Mouse (Mus musculus) thymus, postnatal 10 days (tissue): ENCODE measurements around the gene Kcnj1.

Source experiments
- DNase-seq, 2 experiments: peaks; one replicate each; pipeline ENCODE4 v3.0.0; 2021; ENCODE audit warnings: low spot score in 2 of 2

Gene Kcnj1

GRCm38 (mm10) chr9:32394761-32395161, 22.5 kb downstream of the Kcnj1 start:
- no peak for DNase-seq

- no peak for DNase-seq
Measured at GRCm38 (mm10) chr9:32400212-32400611, 27.9 kb downstream of the Kcnj1 start.

GRCm38 (mm10) chr9:32400662-32401161, 28.4 kb downstream of the Kcnj1 start:
- no peak for DNase-seq

GRCm38 (mm10) chr9:32405191-32405925, 33.1 kb downstream of the Kcnj1 start:
- DNase-seq: peak; percentile 24 to 65

GRCm38 (mm10) chr9:32408730-32409059, 36.4 kb downstream of the Kcnj1 start:
- DNase-seq: no peak

- no peak for DNase-seq
Measured at GRCm38 (mm10) chr9:32409060-32409961, 37.0 kb downstream of the Kcnj1 start.

- no peak for DNase-seq
Measured at GRCm38 (mm10) chr9:32410671-32411070, 38.4 kb downstream of the Kcnj1 start.

- DNase-seq: no peak
Measured at GRCm38 (mm10) chr9:32411507-32411906, 39.2 kb downstream of the Kcnj1 start.

GRCm38 (mm10) chr9:32412836-32413580, 40.7 kb downstream of the Kcnj1 start:
- no peak for DNase-seq

- no peak for DNase-seq
Measured at GRCm38 (mm10) chr9:32414956-32415355, 42.7 kb downstream of the Kcnj1 start.

GRCm38 (mm10) chr9:32415952-32416351, 43.7 kb downstream of the Kcnj1 start:
- DNase-seq: no peak

- DNase-seq: no peak
Measured at GRCm38 (mm10) chr9:32417466-32418116, 45.3 kb downstream of the Kcnj1 start.

- DNase-seq: no peak
Measured at GRCm38 (mm10) chr9:32420711-32421110, 48.4 kb downstream of the Kcnj1 start.

- DNase-seq: no peak
Measured at GRCm38 (mm10) chr9:32425321-32425720, 53.0 kb downstream of the Kcnj1 start.

GRCm38 (mm10) chr9:32431061-32431460, 58.8 kb downstream of the Kcnj1 start:
- DNase-seq: no peak

GRCm38 (mm10) chr9:32434241-32435213, 62.2 kb downstream of the Kcnj1 start:
- no peak for DNase-seq

GRCm38 (mm10) chr9:32443115-32443514, 70.8 kb downstream of the Kcnj1 start:
- no peak for DNase-seq

GRCm38 (mm10) chr9:32443817-32444216, 71.5 kb downstream of the Kcnj1 start:
- DNase-seq: no peak

GRCm38 (mm10) chr9:32444453-32445201, 72.3 kb downstream of the Kcnj1 start:
- no peak for DNase-seq

GRCm38 (mm10) chr9:32445789-32446188, 73.5 kb downstream of the Kcnj1 start:
- DNase-seq: peak; percentile 36 to 63
